Mouse (Mus musculus) olfactory bulb, adult 2 months (tissue): Measurements from ENCODE around the gene Rims3.

Experiments
- CTCF ChIP-seq: fragments of 200-500 bp; IDR thresholded peaks from 2 replicates; pipeline ENCODE4 v1.5.1; 2012; ENCODE audit warnings: low read depth, mild to moderate bottlenecking, low read length, moderate library complexity; ENCODE audit not compliant: insufficient read depth
- POLR2A ChIP-seq: fragments of 200-500 bp; IDR thresholded peaks from 2 replicates; pipeline ENCODE4 v1.6.1; 2012; ENCODE audit warnings: mild to moderate bottlenecking, low read depth, low read length, moderate library complexity; ENCODE audit not compliant: insufficient read depth

DNA sequence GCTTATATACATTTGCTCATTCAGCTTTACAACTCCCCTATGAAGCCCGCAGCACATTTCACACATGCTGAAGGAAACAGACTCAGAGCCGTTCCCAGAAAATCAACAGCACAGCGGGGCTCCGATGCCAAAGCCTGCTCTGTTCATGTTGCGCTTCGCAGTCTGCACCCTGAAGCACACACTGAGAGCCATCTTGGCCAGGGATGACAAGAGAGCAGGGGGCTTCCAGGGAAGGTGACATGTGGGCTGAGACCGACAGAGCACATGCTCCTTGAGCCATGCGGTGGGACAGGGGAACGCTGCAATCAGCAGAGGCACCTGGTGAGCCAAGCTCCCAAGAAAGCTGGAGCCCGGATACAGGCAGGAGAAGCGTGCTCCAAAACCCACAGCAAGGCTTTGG is 5.2 kb upstream of the Rims3 start:
- TF ChIP-seq CTCF, result no peak
- TF ChIP-seq POLR2A, result no peak
